Mouse (Mus musculus) ES-E14 (cell line): Measurements from ENCODE around the gene Plxnb1. TPM values are rescaled to one million over a fixed set of nuclear protein-coding genes. Genes with fewer than 3 reads are reported as not detected.

ENCODE experiments used
- DNase-seq: peaks from one replicate; pipeline ENCODE4 v3.0.0-alpha.2; 2013; ENCODE audit warnings: low read depth, low spot score
- H3K27ac ChIP-seq: 2 replicates; pipeline ENCODE4 v1.5.1; 2012; ENCODE audit warnings: low read depth, mild to moderate bottlenecking, low read length, moderate library complexity, mixed read lengths; ENCODE audit not compliant: poor library complexity, insufficient read depth, severe bottlenecking
- H3K36me3 ChIP-seq: 2 replicates; pipeline ENCODE4 v1.6.1; 2012; ENCODE audit warnings: mild to moderate bottlenecking, low read length, moderate library complexity, mixed read lengths; ENCODE audit not compliant: control insufficient read depth, poor library complexity, insufficient read depth, severe bottlenecking
- H3K4me1 ChIP-seq, 2 experiments: fragments of 150-350 bp in 1 of 2; sonication (generic) in 1 of 2; 2 replicates each; pipeline ENCODE4 v1.6.1; 2012; ENCODE audit warnings: low read length in 2 of 2, mild to moderate bottlenecking in 1 of 2, mixed read lengths in 1 of 2; ENCODE audit not compliant: control insufficient read depth in 2 of 2, insufficient read depth in 2 of 2, poor library complexity in 1 of 2
- H3K4me3 ChIP-seq, 2 experiments: fragments of 150-350 bp in 1 of 2; sonication (generic) in 1 of 2; 2 replicates each; pipeline ENCODE4 v1.5.1; 2012; ENCODE audit warnings: low read length in 2 of 2, low read depth in 1 of 2, mild to moderate bottlenecking in 1 of 2, mixed read lengths in 1 of 2; ENCODE audit not compliant: insufficient read depth in 1 of 2, poor library complexity in 1 of 2, severe bottlenecking in 1 of 2
- H3K9ac ChIP-seq: 2 replicates; pipeline ENCODE4 v1.6.1; 2012; ENCODE audit warnings: low read depth, mild to moderate bottlenecking, low read length, mixed read lengths; ENCODE audit not compliant: poor library complexity, insufficient read depth, severe bottlenecking
- H3K9me3 ChIP-seq: fragments of 150-350 bp; sonication (generic); 2 replicates; pipeline ENCODE4 v1.6.1; 2012; ENCODE audit warnings: low read depth, mild to moderate bottlenecking, low read length; ENCODE audit not compliant: control insufficient read depth, insufficient read depth
- CHD2 ChIP-seq: IDR thresholded peaks from 2 replicates; pipeline ENCODE4 v1.6.1; 2014; ENCODE audit warnings: mild to moderate bottlenecking, low read depth, low read length, inconsistent platforms
- HCFC1 ChIP-seq: IDR thresholded peaks from 2 replicates; pipeline ENCODE4 v1.6.1; 2012; ENCODE audit warnings: low read length, inconsistent platforms, borderline replicate concordance; ENCODE audit not compliant: insufficient read depth
- MAFK ChIP-seq: IDR thresholded peaks from 2 replicates; pipeline ENCODE4 v1.6.1; 2014; ENCODE audit warnings: mild to moderate bottlenecking, low read depth, low read length, inconsistent platforms; ENCODE audit not compliant: insufficient read depth
- ZC3H11A ChIP-seq: IDR thresholded peaks from 2 replicates; pipeline ENCODE4 v1.6.1; 2012; ENCODE audit warnings: low read depth, mild to moderate bottlenecking, inconsistent platforms, low read length, borderline replicate concordance
- ZNF384 ChIP-seq: IDR thresholded peaks from 2 replicates; pipeline ENCODE4 v1.6.1; 2012; ENCODE audit warnings: low read depth, low read length, inconsistent platforms
- in situ Hi-C, 2 experiments: fragments of 600-800 bp; cut with MboI; formaldehyde crosslinking; loops; one replicate each; pipeline ENCODE4 v1.15.1; 2025; ENCODE audit warnings: low sequenced_read_pairs in 2 of 2, inconsistent platforms in 1 of 2; ENCODE audit not compliant: unreplicated experiment in 2 of 2
- total RNA-seq: library from RNA; depleted of rRNA; stranded (reverse); fragments of 300-350 nt; gene quantifications from 2 replicates; pipeline ENCODE4 v1.2.3, GENCODE M21; 2012

Plxnb1 gene
- total RNA-seq, 1 experiment, result 17.8 TPM

DNA sequence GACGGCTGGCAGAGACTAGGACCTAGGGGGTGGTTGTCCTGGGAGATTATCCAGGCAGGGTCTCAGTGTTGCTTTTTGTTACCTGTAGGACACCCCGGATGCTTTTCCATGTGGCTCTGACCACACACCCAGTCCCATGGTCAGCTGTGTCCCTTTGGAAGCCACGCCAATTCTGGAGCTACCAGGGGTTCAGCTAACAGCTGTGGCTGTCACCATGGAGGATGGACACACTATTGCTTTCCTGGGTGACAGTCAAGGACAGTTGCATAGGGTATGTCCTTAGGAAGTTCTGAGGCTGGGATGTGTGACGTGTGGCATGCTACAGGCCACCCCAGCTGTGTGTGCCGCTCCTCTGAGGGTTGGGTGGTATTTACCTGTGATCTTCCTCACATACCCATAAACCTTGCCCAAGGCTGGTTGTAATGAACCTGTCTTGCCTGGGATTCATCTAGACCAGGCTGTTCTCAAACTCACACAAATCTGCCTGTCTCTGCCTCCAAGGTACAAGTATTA is 6.8 kb downstream of the Plxnb1 start:
- no peak overlapping the region for H3K27ac ChIP-seq
- H3K36me3 ChIP-seq, result peaks cover 50% of the 10 kb centered on the region; the same call in 1 of the 2 replicates
- in situ Hi-C loops, result no loop called here
- H3K4me1 ChIP-seq, result peaks cover 0 to 5% of the 10 kb centered on the region in 2 experiments; a peak in 1 of 4 replicates
- H3K4me3 ChIP-seq, result no peak overlapping the region
- H3K9ac ChIP-seq, result no peak overlapping the region
- no peak for TF ChIP-seq MAFK
- H3K9me3 ChIP-seq, result no peaks in the 10 kb centered on the region
- no peak for DNase-seq

DNA sequence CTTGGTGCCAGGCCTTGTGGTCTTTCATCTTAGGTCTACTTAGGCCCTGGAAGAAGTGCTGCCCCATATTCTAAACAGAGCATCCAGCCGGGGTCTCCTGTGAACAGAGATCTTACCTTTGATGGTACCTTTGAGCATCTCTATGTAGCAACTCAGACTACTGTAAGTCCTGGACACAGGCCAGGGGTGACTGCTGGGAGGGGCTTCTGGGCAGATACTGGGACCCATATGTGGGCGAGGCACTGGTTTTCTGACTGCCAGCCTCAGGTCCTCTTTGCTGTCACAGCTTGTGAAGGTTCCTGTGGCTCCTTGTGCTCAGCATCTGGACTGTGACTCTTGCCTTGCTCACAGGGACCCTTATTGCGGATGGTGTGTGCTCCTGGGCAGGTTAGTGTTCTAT is 7.4 kb downstream of the Plxnb1 start:
- in situ Hi-C loops, result no loop called here
- no peak overlapping the region for H3K9ac ChIP-seq

DNA sequence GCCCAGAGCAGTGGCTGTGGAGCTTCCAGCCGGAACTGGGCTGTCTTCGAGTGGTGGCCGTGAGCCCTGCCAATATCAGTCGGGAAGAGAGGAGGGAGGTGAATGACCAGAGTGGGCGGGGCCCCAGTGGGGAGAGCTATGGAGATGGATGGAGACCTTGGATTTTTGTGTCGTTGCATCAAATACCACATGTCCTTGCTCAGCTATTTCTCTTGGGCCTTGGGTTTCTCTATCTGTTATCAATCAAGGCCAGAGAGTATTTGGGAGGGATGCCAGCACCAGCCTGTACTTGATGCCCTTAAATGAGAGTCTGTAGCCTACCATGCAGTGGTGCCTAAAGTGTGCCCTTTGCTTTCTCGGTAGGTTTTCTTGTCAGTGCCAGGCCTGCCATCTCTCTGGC is 8.1 kb downstream of the Plxnb1 start:
- H3K9ac ChIP-seq, result no peak overlapping the region
- no peak overlapping the region for H3K27ac ChIP-seq
- no peaks in the 10 kb centered on the region for H3K9me3 ChIP-seq
- TF ChIP-seq CHD2 (no peak), HCFC1 (no peak), ZC3H11A (no peak), ZNF384 (no peak)
- no peak overlapping the region for H3K4me3 ChIP-seq
- H3K36me3 ChIP-seq, result peaks cover 56% of the 10 kb centered on the region; the same call in 1 of the 2 replicates
- H3K4me1 ChIP-seq, result no peaks in the 10 kb centered on the region; a peak in 1 of 4 replicates
- in situ Hi-C loops, result no loop called here
- DNase-seq, result no peak

More for the DNA sequence above, 7.4 kb downstream of the Plxnb1 start:
- DNase-seq, result no peak
- no peaks in the 10 kb centered on the region for H3K9me3 ChIP-seq
- H3K27ac ChIP-seq, result no peak overlapping the region
- TF ChIP-seq ZC3H11A, result no peak
- TF ChIP-seq CHD2, result no peak
- TF ChIP-seq MAFK, result no peak
- no peak for TF ChIP-seq ZNF384
- TF ChIP-seq HCFC1, result no peak
- H3K4me3 ChIP-seq, result no peak overlapping the region
- H3K36me3 ChIP-seq, result peaks cover 51% of the 10 kb centered on the region; the same call in 1 of the 2 replicates
- no peaks in the 10 kb centered on the region; a peak in 1 of 4 replicates for H3K4me1 ChIP-seq

DNA sequence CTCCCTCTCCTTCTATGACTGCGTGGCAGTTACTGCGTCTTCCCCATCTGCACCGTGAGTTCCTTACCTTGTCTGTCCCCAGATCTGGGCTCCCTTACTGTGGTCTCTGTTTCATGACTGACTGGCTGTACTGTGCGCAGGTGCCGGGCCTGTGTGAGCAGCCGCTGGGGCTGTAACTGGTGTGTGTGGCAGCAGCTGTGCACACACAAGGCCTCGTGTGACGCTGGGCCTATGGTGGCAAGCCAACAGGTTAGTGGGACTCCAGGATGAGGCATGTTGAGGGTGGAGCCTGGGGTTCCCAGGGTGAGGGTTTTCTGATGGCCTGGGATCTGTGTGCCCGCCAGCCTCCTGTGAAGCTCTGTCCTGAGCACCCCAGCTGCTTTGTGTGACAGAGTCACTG is 8.9 kb downstream of the Plxnb1 start:
- H3K36me3 ChIP-seq, result peaks cover 62% of the 10 kb centered on the region

DNA sequence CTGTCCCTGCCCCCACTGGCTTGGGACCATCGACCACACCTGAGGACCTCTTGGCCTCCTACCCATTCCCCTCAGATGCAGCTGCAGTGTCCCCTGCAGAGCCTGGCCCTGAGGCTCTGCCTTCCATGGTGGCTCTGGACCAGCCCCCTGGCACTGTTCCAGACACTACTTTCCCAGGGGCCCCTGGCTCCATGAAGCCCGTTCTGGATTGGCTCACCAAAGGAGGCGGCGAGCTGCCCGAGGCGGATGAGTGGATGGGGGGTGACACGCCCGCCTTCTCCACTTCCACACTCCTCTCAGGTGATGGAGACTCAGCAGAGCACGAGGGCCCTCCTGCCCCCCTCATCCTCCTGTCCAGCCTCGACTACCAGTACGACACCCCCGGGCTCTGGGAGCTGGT is 9.8 kb downstream of the Plxnb1 start:
- Histone ChIP-seq H3K9ac (no peak overlapping the region), H3K36me3 (peaks cover 63% of the 10 kb centered on the region), H3K4me3 (no peak overlapping the region), H3K4me1 (no peaks in the 10 kb centered on the region), H3K27ac (no peak overlapping the region), H3K9me3 (no peaks in the 10 kb centered on the region)
- DNase-seq, result no peak
- in situ Hi-C loops, result no loop called here
- no peak for TF ChIP-seq ZNF384
- no peak for TF ChIP-seq CHD2
- no peak for TF ChIP-seq ZC3H11A

More for the DNA sequence above, 8.9 kb downstream of the Plxnb1 start:
- DNase-seq, result no peak
- TF ChIP-seq CHD2 (no peak), MAFK (no peak), ZNF384 (no peak), ZC3H11A (no peak), HCFC1 (no peak)
- no peak overlapping the region for H3K9ac ChIP-seq
- H3K9me3 ChIP-seq, result no peaks in the 10 kb centered on the region
- no peak overlapping the region for H3K4me3 ChIP-seq
- in situ Hi-C loops, result no loop called here
- no peaks in the 10 kb centered on the region; a peak in 1 of 4 replicates for H3K4me1 ChIP-seq
- H3K27ac ChIP-seq, result no peak overlapping the region
